Mouse (Mus musculus) MEL (cell line): ENCODE results near the gene Tcl1b1. TPM values are rescaled to one million over a fixed set of nuclear protein-coding genes. Genes with fewer than 3 reads are reported as not detected.

Experiments used
- DNase-seq: peaks from one replicate; pipeline ENCODE4 v3.0.0; 2011; ENCODE audit warnings: low read depth, low spot score
- H3K27ac ChIP-seq: 2 replicates; pipeline ENCODE4 v1.5.1; 2012; ENCODE audit warnings: low read depth, mild to moderate bottlenecking, control low read depth, low read length, moderate library complexity; ENCODE audit not compliant: control insufficient read depth
- H3K27me3 ChIP-seq, 2 experiments: fragments of 150-350 bp in 1 of 2; sonication (generic) in 1 of 2; 2 replicates each; pipeline ENCODE4 v1.6.1; 2012; ENCODE audit warnings: low read length in 2 of 2, mild to moderate bottlenecking in 2 of 2, improper control_type of control experiment in 1 of 2, moderate library complexity in 1 of 2; ENCODE audit not compliant: insufficient read depth in 2 of 2, control insufficient read depth in 1 of 2
- H3K36me3 ChIP-seq, 2 experiments: 2 replicates each; pipeline ENCODE4 v1.6.1; 2012 to 2014; ENCODE audit warnings: low read length in 2 of 2, improper control_type of control experiment in 1 of 2, inconsistent platforms in 1 of 2, mild to moderate bottlenecking in 1 of 2; ENCODE audit not compliant: insufficient read depth in 2 of 2, control insufficient read depth in 1 of 2
- H3K4me1 ChIP-seq, 2 experiments: fragments of 150-350 bp in 1 of 2; sonication (generic) in 1 of 2; 2 replicates each; pipeline ENCODE4 v1.6.1; 2012; ENCODE audit warnings: low read length in 2 of 2, improper control_type of control experiment in 1 of 2, mild to moderate bottlenecking in 1 of 2; ENCODE audit not compliant: insufficient read depth in 2 of 2, control insufficient read depth in 1 of 2
- H3K4me3 ChIP-seq, 2 experiments: fragments of 150-350 bp in 1 of 2; sonication (generic) in 1 of 2; 2 replicates each; pipeline ENCODE4 v1.5.1; 2012; ENCODE audit warnings: low read depth in 2 of 2, low read length in 2 of 2, mild to moderate bottlenecking in 2 of 2, moderate library complexity in 2 of 2, control low read depth in 1 of 2, improper control_type of control experiment in 1 of 2; ENCODE audit not compliant: control insufficient read depth in 1 of 2, insufficient read depth in 1 of 2
- H3K79me2 ChIP-seq: 2 replicates; pipeline ENCODE4 v1.6.1; 2012; ENCODE audit warnings: mild to moderate bottlenecking, low read length, moderate library complexity; ENCODE audit not compliant: control insufficient read depth, poor library complexity, insufficient read depth
- H3K9ac ChIP-seq: 2 replicates; pipeline ENCODE4 v1.6.1; 2012; ENCODE audit warnings: low read depth, mild to moderate bottlenecking, control low read depth, low read length, moderate library complexity; ENCODE audit not compliant: control insufficient read depth, poor library complexity, severe bottlenecking
- H3K9me3 ChIP-seq: fragments of 150-350 bp; sonication (generic); replicated peaks from 2 replicates; pipeline ENCODE4 v1.6.1; 2012; ENCODE audit warnings: mild to moderate bottlenecking, low read length, improper control_type of control experiment, moderate library complexity; ENCODE audit not compliant: insufficient read depth
- BHLHE40 ChIP-seq: IDR thresholded peaks from 2 replicates; pipeline ENCODE4 v1.6.1; 2012; ENCODE audit warnings: low read depth, mild to moderate bottlenecking, inconsistent platforms, low read length, improper control_type of control experiment, borderline replicate concordance
- CHD1 ChIP-seq: IDR thresholded peaks from 2 replicates; pipeline ENCODE4 v1.6.1; 2012; ENCODE audit warnings: low read depth, mild to moderate bottlenecking, inconsistent platforms, low read length, improper control_type of control experiment
- CHD2 ChIP-seq: IDR thresholded peaks from 2 replicates; pipeline ENCODE4 v1.6.1; 2011; ENCODE audit warnings: low read length, improper control_type of control experiment
- CTCF ChIP-seq, 3 experiments: IDR thresholded peaks in 2 of 3; conservative IDR thresholded peaks in 1 of 3; 2 replicates each; pipeline ENCODE4 v1.5.1; 2011 to 2012; ENCODE audit warnings: low read length in 3 of 3, low read depth in 2 of 3, mild to moderate bottlenecking in 2 of 3, improper control_type of control experiment in 1 of 3, inconsistent platforms in 1 of 3, mixed read lengths in 1 of 3, moderate library complexity in 1 of 3; ENCODE audit not compliant: control insufficient read depth in 1 of 3, insufficient read depth in 1 of 3, poor library complexity in 1 of 3, severe bottlenecking in 1 of 3
- E2F4 ChIP-seq: IDR thresholded peaks from 2 replicates; pipeline ENCODE4 v1.6.1; 2011; ENCODE audit warnings: low read depth, low read length, improper control_type of control experiment, borderline replicate concordance
- ELF1 ChIP-seq: IDR thresholded peaks from 2 replicates; pipeline ENCODE4 v1.6.1; 2014; ENCODE audit warnings: low read depth, mild to moderate bottlenecking, inconsistent platforms, low read length, improper control_type of control experiment, moderate library complexity
- ETS1 ChIP-seq: IDR thresholded peaks from 2 replicates; pipeline ENCODE4 v1.6.1; 2012; ENCODE audit warnings: low read depth, mild to moderate bottlenecking, inconsistent platforms, low read length, improper control_type of control experiment, moderate library complexity
- GABPA ChIP-seq: IDR thresholded peaks from 2 replicates; pipeline ENCODE4 v1.6.1; 2012; ENCODE audit warnings: low read depth, mild to moderate bottlenecking, inconsistent platforms, low read length, improper control_type of control experiment, moderate library complexity
- GATA1 ChIP-seq: IDR thresholded peaks from 2 replicates; pipeline ENCODE4 v1.6.1; 2011; ENCODE audit warnings: low read depth, low read length, improper control_type of control experiment
- HCFC1 ChIP-seq: IDR thresholded peaks from 2 replicates; pipeline ENCODE4 v1.6.1; 2012; ENCODE audit warnings: low read depth, mild to moderate bottlenecking, inconsistent platforms, low read length, improper control_type of control experiment, moderate library complexity
- JUND ChIP-seq: IDR thresholded peaks from 2 replicates; pipeline ENCODE4 v1.6.1; 2011; ENCODE audit warnings: low read depth, mild to moderate bottlenecking, improper control_type of control experiment, low read length
- MAFK ChIP-seq: IDR thresholded peaks from 2 replicates; pipeline ENCODE4 v1.6.1; 2011; ENCODE audit warnings: low read depth, mild to moderate bottlenecking, low read length, improper control_type of control experiment, borderline replicate concordance
- MAZ ChIP-seq: IDR thresholded peaks from 2 replicates; pipeline ENCODE4 v1.6.1; 2012; ENCODE audit warnings: low read depth, mild to moderate bottlenecking, inconsistent platforms, low read length, improper control_type of control experiment
- MEF2A ChIP-seq: IDR thresholded peaks from 2 replicates; pipeline ENCODE4 v1.6.1; 2014; ENCODE audit warnings: low read depth, mild to moderate bottlenecking, inconsistent platforms, low read length, improper control_type of control experiment; ENCODE audit not compliant: poor library complexity, insufficient replicate concordance, severe bottlenecking; ENCODE audit errors: extremely low read depth
- MXI1 ChIP-seq: IDR thresholded peaks from 2 replicates; pipeline ENCODE4 v1.6.1; 2011; ENCODE audit warnings: mild to moderate bottlenecking, low read depth, low read length, improper control_type of control experiment
- MYC ChIP-seq: IDR thresholded peaks from 2 replicates; pipeline ENCODE4 v1.6.1; 2011; ENCODE audit warnings: low read depth, mild to moderate bottlenecking, low read length, improper control_type of control experiment, moderate library complexity
- NELFE ChIP-seq: IDR thresholded peaks from 2 replicates; pipeline ENCODE4 v1.6.1; 2011; ENCODE audit warnings: low read depth, low read length, improper control_type of control experiment
- POLR2AphosphoS2 ChIP-seq: IDR thresholded peaks from 2 replicates; pipeline ENCODE4 v1.6.1; 2011; ENCODE audit warnings: low read length, improper control_type of control experiment
- POLR2AphosphoS5 ChIP-seq: IDR thresholded peaks from 2 replicates; pipeline ENCODE4 v1.6.1; 2012; ENCODE audit warnings: low read depth, borderline replicate concordance, mild to moderate bottlenecking, inconsistent platforms, low read length, moderate library complexity, mixed read lengths
- RAD21 ChIP-seq: IDR thresholded peaks from 2 replicates; pipeline ENCODE4 v1.6.1; 2011; ENCODE audit warnings: mild to moderate bottlenecking, low read depth, low read length, improper control_type of control experiment
- SIN3A ChIP-seq: IDR thresholded peaks from 2 replicates; pipeline ENCODE4 v1.6.1; 2012; ENCODE audit warnings: low read length, improper control_type of control experiment, inconsistent platforms
- TAL1 ChIP-seq: IDR thresholded peaks from 2 replicates; pipeline ENCODE4 v1.6.1; 2012; ENCODE audit warnings: mild to moderate bottlenecking, inconsistent platforms, low read length, moderate library complexity, mixed read lengths
- TBP ChIP-seq: IDR thresholded peaks from 2 replicates; pipeline ENCODE4 v1.8.0; 2011; ENCODE audit warnings: low read depth, low read length, improper control_type of control experiment
- TCF12 ChIP-seq: IDR thresholded peaks from 2 replicates; pipeline ENCODE4 v1.6.1; 2014; ENCODE audit warnings: low read depth, mild to moderate bottlenecking, inconsistent platforms, low read length, improper control_type of control experiment, moderate library complexity
- UBTF ChIP-seq: IDR thresholded peaks from 2 replicates; pipeline ENCODE4 v1.6.1; 2012; ENCODE audit warnings: low read depth, mild to moderate bottlenecking, inconsistent platforms, low read length, improper control_type of control experiment, moderate library complexity, borderline replicate concordance; ENCODE audit not compliant: insufficient read depth
- USF1 ChIP-seq: IDR thresholded peaks from 2 replicates; pipeline ENCODE4 v1.6.1; 2014; ENCODE audit warnings: low read depth, mild to moderate bottlenecking, inconsistent platforms, low read length, improper control_type of control experiment, moderate library complexity
- USF2 ChIP-seq, 2 experiments: IDR thresholded peaks; 2 replicates each; pipeline ENCODE4 v1.6.1; 2011 to 2012; ENCODE audit warnings: improper control_type of control experiment in 2 of 2, low read length in 2 of 2, borderline replicate concordance in 1 of 2, inconsistent platforms in 1 of 2, low read depth in 1 of 2, mild to moderate bottlenecking in 1 of 2; ENCODE audit not compliant: insufficient read depth in 1 of 2
- ZC3H11A ChIP-seq: IDR thresholded peaks from 2 replicates; pipeline ENCODE4 v1.6.1; 2012; ENCODE audit warnings: low read depth, mild to moderate bottlenecking, inconsistent platforms, low read length, improper control_type of control experiment
- ZKSCAN1 ChIP-seq: IDR thresholded peaks from 2 replicates; pipeline ENCODE4 v1.6.1; 2012; ENCODE audit warnings: low read depth, mild to moderate bottlenecking, inconsistent platforms, low read length, improper control_type of control experiment, moderate library complexity
- ZMIZ1 ChIP-seq: IDR thresholded peaks from 2 replicates; pipeline ENCODE4 v1.6.1; 2012; ENCODE audit warnings: low read depth, mild to moderate bottlenecking, inconsistent platforms, low read length, improper control_type of control experiment, moderate library complexity
- ZNF384 ChIP-seq: IDR thresholded peaks from 2 replicates; pipeline ENCODE4 v1.6.1; 2012; ENCODE audit warnings: low read depth, mild to moderate bottlenecking, inconsistent platforms, low read length, improper control_type of control experiment
- polyA plus RNA-seq, 2 experiments: library from polyadenylated mRNA; stranded (reverse) in 1 of 2; unstranded in 1 of 2; fragments of >175 nt in 1 of 2; fragments of >200 nt in 1 of 2; gene quantifications; 2 replicates each; pipeline versions ENCODE4 v1.2.1 to v1.2.4; 2012; ENCODE audit warnings: low replicate concordance in 2 of 2, low read depth in 1 of 2; ENCODE audit not compliant: insufficient read length in 2 of 2, insufficient read depth in 1 of 2, missing spikeins in 1 of 2
- total RNA-seq: library from RNA; depleted of rRNA; stranded (reverse); fragments of 300-350 nt; gene quantifications from 2 replicates; pipeline ENCODE4 v1.2.3, GENCODE M21; 2012

The Tcl1b1 gene
- total and polyA plus RNA-seq, 3 experiments: not detected

GRCm38 (mm10) chr12:105126516-105126915, 33.0 kb upstream of the Tcl1b1 start:
- H3K9me3 ChIP-seq: no peaks in the 10 kb centered on the region
- H3K36me3 ChIP-seq: no peaks in the 10 kb centered on the region
- no peaks in the 10 kb centered on the region for H3K4me1 ChIP-seq
- DNase-seq: no peak
- no peaks in the 10 kb centered on the region for H3K27me3 ChIP-seq
- no peak for TF ChIP-seq ZKSCAN1
- no peak for TF ChIP-seq TCF12
- no peak for TF ChIP-seq ZNF384
- no peak for TF ChIP-seq TBP
- TF ChIP-seq CHD2: no peak
- no peak for TF ChIP-seq ETS1
- no peak for TF ChIP-seq ZMIZ1
- no peak for TF ChIP-seq UBTF
- no peak for TF ChIP-seq JUND
- no peak for TF ChIP-seq MYC
- no peak for TF ChIP-seq TAL1
- no peak for TF ChIP-seq HCFC1
- no peak for TF ChIP-seq MAFK
- TF ChIP-seq MAZ: no peak
- TF ChIP-seq SIN3A: no peak
- no peak for TF ChIP-seq ZC3H11A
- TF ChIP-seq USF1: no peak
- no peak for TF ChIP-seq GATA1
- TF ChIP-seq MEF2A: no peak
- no peak for TF ChIP-seq USF2 (IDR thresholded peaks at IDR 0.05; ENCODE audit: borderline replicate concordance in 1 of 2, insufficient read depth in 1 of 2, low read depth in 1 of 2, low read length in 2 of 2)
- TF ChIP-seq, all 39 proteins: peak for 0
- Histone ChIP-seq H3K79me2 (no peaks in the 10 kb centered on the region), H3K27ac (no peak overlapping the region), H3K9ac (no peak overlapping the region), H3K4me3 (no peak overlapping the region)

DNA sequence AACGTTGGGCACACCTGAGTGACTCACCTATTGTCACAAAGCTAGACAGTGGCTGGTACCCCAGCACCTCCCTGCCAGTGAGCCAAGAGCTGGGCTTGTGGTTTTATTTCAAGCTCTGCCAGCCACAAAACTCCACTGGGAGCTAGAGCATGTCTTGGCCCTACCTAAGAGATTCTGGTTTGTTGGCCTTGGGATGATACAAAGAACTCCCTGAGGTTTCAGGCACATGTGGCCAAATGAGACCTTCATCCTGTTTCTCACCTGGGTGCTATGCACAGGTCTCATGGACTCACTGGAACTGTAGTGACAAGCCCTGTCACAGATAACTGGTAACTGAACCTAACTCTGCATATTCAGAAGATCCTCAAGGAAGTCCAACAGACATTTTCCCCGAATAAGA, 31.9 kb upstream of the Tcl1b1 start:
- no peak overlapping the region for H3K4me3 ChIP-seq
- H3K27me3 ChIP-seq: no peaks in the 10 kb centered on the region
- no peaks in the 10 kb centered on the region for H3K36me3 ChIP-seq
- no peaks in the 10 kb centered on the region for H3K4me1 ChIP-seq
- no peak for TF ChIP-seq CTCF (IDR thresholded peaks at IDR 0.05 in 2 of 3, conservative IDR thresholded peaks at IDR 0.05 in 1 of 3; ENCODE audit: control insufficient read depth in 1 of 3, insufficient read depth in 1 of 3, low read depth in 2 of 3, low read length in 3 of 3, poor library complexity in 1 of 3, severe bottlenecking in 1 of 3)
- no peak for TF ChIP-seq CHD1
- TF ChIP-seq POLR2AphosphoS5: no peak
- no peak for TF ChIP-seq GABPA
- no peak for TF ChIP-seq CHD2
- TF ChIP-seq MEF2A: no peak
- no peak for TF ChIP-seq E2F4
- TF ChIP-seq MXI1: no peak
- no peak for TF ChIP-seq MAFK
- no peak for TF ChIP-seq RAD21
- TF ChIP-seq BHLHE40: no peak
- no peak for TF ChIP-seq ZMIZ1
- TF ChIP-seq USF1: no peak
- TF ChIP-seq ELF1: no peak
- no peak for TF ChIP-seq UBTF
- TF ChIP-seq POLR2AphosphoS2: no peak
- TF ChIP-seq JUND: no peak
- TF ChIP-seq NELFE: no peak
- no peaks in the 10 kb centered on the region for H3K9me3 ChIP-seq
- no peak overlapping the region for H3K9ac ChIP-seq
- no peaks in the 10 kb centered on the region for H3K79me2 ChIP-seq
- no peak overlapping the region for H3K27ac ChIP-seq
- DNase-seq: no peak
